Mouse (Mus musculus): ENCODE measurements at regions not wholly inside any gene's neighbourhood (a gene's known extent, or its start where the extent isn't known, plus 50 kb on each side); places are given as distances from the start of the nearest gene placed in this dataset.

DNA sequence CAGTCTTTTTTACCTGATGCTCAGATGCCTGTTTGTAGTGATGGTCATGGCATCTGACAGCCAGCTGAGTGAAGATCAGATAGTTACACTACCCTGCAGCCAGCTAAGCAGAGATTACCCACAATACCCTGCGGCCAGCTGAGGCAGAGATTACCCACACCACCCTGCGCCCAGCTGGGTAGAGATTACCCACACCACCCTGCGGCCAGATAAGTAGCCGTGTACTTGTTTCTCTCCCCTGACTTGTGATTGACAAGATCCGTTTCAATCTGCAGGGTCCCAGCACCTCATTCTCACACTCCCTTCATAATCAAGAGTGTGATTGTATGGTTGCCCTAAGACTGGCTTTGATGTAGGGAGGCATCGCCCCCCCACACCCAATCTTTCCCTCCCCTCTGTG, 195.9 kb upstream of the Kif2a start:
- DNase-seq (ENCODE audit: low spot score in 2 of 2) = no peak

DNA sequence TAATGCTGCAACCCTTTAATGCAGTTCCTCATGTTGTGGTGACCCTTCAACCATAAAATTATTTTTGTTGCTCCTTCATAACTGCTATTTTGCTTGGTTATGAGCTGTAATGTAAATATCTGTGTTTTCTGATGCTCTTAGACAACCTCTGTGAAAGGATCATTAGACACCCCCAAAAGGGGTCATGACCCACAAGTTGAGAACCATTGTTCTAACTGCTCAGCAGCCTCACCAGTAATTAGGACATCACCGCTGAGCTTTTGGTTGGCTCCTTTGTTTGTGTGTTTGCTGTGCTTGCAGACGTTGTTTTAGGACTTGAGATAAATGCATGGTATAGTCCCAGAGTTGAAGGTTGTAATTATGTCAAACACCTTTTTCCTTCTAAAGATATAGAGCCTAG, 191.4 kb upstream of the Kif2a start:
- no peak for DNase-seq (ENCODE audit: low spot score in 2 of 2)

DNA sequence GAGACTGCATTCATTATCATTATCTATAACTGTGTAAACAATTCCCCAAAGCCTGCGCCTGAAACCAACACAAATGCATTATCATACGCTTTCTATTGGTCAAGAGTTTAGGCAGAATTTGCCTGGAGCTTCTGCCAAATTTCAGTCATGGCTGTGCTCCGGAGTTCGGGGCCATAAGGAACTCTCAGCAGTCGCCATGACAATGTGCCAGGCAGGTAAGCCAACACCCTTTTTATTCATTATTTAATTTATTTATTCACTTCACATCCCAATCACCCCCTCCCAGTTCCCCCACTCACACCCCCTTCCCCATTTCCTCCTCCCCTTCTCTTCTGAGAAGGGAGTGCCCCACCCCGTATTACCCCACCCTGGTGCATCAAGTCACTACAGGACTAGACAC, 188.8 kb upstream of the Kif2a start:
- no peak for DNase-seq (ENCODE audit: low spot score in 2 of 2)

DNA sequence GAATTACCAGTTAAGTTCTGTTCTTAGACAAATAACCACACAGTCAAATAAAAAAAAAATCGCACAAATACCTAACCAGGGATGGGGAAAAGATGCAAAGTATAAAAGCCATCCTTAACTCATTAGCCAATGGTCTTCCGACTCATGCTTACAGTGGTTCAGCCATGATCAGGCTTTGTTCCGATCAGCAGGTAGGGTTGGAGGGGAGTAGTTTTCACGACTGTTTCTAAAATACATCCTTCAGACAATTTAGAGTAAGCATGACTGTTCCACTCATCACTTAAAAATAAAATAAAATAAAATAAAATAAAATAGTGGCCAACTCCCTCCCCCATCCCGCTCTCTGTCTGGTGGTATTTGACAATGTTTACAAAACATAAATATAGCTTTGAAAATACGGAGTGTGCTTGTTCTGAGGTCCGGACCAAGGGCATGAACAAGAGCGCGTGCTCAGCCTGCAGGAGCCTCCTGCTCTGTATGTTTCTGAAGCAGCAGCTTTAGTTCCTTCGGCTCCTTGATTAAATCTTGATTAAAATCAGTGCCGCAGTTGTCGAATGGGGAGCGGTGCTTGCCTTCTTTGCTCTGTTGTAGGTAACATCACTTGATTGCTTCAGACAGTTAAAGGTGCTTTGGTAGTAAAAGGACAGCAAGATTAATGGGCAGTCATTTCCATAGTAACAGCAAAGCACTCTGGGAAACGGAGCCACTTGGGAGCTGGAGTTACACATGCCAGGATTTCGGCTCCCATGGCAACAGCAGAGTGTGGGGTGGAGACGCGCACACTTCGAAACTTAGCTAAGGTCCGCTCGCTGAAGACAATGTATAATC, 185.6 kb upstream of the Kif2a start:
- DNase-seq (ENCODE audit: low spot score in 2 of 2) = peak; percentile 56 to 68

DNA sequence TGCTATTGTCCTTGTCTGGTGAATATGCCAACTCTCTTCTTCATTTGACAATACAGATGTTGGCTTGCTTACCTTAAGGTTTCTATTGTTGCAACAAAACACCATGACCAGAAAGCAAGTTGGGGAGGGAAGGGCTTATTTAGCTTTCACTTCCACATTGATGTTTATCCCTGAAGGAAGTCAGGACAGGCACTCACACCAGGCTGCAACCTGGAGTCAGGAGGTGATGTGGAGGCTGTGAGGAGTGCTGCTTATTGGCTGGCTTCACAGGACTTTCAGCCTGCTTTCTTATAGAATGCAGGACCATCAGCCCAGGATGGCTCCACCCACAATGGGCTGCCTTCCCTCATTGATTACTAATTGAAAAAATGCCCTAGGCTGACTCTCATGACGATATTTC, 177.9 kb upstream of the Kif2a start:
- DNase-seq (ENCODE audit: low spot score in 2 of 2) = no peak

- no peak for DNase-seq (ENCODE audit: low spot score in 2 of 2)
Measured at GRCm38 (mm10) chr13:107193426-107193825, 171.5 kb upstream of the Kif2a start.

DNA sequence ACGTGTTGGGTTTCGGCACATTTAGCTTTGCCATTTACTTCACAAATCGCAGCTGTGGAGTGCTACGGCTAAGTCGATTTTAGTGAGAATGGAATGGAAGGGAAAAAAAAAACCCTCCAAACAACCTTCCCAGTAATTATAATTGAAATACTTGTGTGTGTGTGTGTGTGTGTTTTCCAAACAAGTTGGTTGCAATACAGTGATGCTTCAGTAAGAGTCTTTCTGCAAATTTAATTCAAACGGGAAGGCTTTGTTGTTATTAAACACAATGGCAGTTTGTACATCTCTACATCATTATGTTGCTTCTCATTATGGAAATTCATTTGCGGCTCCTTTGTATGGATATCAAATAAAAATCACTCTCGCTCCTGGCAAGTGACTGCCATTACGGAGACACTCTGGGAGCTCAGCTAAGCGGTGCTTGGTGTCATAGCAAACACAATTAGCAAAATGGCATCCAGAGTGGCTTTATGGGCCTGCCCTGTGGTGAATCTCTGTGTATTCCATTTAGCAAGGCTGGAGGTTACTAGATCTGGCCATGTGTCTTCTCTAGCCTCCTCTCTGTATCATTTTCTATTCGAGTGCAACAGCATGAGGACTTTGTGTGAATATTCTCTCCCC, 165.4 kb upstream of the Kif2a start:
- no peak for DNase-seq (ENCODE audit: low spot score in 2 of 2)

GRCm38 (mm10) chr13:107182544-107182943, 160.6 kb upstream of the Kif2a start:
- DNase-seq (ENCODE audit: low spot score in 2 of 2) = peak; percentile 69 to 79

GRCm38 (mm10) chr13:107179551-107179950, 157.6 kb upstream of the Kif2a start:
- DNase-seq (ENCODE audit: low spot score in 2 of 2) = no peak

- DNase-seq (ENCODE audit: low spot score in 2 of 2) = no peak
Measured at GRCm38 (mm10) chr13:107177595-107177994, 155.7 kb upstream of the Kif2a start.

DNA sequence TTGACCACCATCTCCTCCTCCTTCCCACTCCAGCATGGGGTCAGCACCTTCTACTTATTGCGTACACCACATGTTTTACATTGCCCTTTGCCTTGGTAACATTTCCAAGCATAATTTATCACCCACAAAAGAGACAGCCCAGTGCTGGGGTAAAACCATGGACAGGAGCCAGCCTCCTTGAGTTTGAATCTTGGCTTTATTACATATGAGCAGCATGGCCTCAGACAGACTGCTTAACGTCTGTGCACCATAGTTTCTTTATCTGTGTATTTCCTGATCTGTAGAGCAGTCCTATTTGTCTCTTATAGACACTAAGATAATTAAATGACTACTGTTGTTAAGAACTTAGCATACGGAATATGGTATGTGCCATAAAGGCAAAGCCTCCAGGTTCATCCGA, 154.0 kb upstream of the Kif2a start:
- no peak for DNase-seq (ENCODE audit: low spot score in 2 of 2)

DNA sequence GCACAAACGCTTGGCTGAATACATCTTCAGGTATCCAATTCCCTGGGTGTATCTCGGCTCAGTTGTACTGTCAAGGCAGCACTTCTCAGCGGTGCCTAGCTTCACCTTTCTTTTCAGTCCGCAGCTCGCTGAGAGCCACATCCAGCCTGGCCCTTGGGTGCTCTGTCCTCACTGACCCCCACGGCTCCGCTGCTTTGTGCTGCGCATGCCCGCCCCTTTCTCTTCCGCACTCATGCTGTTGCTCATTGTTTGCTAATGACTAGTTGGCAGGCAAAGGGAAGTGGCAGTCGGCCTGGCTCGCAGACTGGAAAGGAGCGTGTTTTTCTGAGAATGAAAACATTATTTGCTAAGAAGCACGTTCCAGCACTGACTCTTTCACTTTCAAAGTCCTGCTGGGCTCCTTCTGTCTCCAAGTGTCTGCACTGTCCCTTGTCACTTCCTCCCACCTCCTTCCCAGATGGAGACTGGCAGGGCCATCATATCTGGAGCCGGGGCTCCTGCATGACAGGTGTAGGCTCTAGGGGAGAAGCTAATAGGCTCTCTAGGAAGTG, 146.7 kb upstream of the Kif2a start:
- DNase-seq (ENCODE audit: low spot score in 2 of 2) = peak; percentile 60 to 70

DNA sequence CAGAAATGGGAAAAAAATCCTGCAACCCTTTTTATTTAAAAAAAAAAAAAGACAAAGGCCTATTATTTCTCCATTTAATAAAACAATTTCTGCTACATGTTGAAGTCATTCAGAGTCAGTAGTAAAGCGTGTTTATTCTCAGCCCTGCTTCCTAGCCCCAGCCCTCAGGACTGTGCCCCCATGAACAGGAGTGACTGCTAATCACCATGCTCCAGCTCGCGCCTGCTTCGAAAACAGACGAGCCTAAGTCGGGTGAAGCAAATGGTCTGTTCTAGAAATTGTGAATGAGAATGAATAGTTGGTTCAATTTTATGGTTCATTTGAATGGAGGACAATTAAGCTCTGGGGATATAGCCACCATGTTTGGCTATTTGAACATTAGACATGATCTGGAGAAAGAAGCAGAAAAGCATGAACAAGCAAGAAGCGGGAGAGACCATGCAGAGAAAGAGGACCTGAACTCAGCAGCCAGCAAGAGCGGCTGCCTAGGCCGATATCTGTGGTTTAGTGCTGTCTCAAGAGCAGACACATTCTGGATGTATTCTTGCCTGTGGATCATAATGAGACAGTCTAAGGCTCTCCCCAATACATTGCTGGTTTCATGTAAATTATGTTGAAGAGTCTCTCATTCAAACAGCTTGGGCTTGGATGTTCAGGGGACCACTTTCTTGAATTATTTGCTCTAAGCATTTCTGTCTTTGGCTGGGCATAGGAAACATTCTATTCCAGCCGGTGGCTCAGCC, 146.1 kb upstream of the Kif2a start:
- no peak for DNase-seq (ENCODE audit: low spot score in 2 of 2)

- no peak for DNase-seq (ENCODE audit: low spot score in 2 of 2)
Measured at GRCm38 (mm10) chr13:107151548-107151947, 129.6 kb upstream of the Kif2a start.

DNA sequence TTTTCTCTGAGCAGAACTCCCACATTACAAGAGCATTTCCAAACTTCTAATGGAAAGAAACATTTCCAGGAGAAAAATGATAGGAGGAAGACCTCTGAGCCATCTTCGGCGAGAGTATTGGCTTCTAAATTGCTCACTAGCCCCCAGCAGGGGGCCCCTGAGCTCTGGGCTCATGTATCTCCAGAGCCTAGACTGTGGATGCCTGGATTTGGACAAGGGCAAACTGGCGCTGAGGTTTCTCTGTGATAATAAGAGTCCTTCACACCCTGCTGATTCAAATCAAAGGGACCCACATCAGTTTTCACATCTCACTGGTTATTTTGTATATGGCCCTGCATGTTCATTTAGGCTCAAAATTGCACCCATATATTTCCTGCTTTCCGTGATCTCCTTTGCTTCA, 119.3 kb upstream of the Kif2a start:
- DNase-seq (ENCODE audit: low spot score in 2 of 2) = no peak

GRCm38 (mm10) chr13:107134125-107134524, 112.2 kb upstream of the Kif2a start:
- no peak for DNase-seq (ENCODE audit: low spot score in 2 of 2)

DNA sequence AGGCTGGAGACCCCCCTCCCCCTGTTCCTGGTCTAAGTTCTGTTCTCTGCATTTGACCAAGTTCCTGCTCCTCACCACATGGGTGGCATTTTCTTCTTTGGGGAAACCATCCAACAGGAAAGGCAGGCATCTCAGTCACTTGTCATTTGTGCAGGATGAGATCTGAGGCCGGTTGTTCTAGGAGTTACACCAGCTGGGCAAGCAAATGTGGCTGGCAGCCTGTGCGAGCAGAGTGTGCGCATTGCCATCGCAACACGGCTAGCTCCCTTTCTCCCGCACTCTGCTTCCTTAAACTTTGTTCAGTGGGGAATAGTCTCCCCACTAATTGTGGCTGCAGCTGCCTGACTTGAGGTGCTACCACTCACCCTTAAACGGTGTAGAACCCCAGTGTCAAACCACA, 104.7 kb upstream of the Kif2a start:
- peak; percentile 50 to 64 for DNase-seq (ENCODE audit: low spot score in 2 of 2)

DNA sequence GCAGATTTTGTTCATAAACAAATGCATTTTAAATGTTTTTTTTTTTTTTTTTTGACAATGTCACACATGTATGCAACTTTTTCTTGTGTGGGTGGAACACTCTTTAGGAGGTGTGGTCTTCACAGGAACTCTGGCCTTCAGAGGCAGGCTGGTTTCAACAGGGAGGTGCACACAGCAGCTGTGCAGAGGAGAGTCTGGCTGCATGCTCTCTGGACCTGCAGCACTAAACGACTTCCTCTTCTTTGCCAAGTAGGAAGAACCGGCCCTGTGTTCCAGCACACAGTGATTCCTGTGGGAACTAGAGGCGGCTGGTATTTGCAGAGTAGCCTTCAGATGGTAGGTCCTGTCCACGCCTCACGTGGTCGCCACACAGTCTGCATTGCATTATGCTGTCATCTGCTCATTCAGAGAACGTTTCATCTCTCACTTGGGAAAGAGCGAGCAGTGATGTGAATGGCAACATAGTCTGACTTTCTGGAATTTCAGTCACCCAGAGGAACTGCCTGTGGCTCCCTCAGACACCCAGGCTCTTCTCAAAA, 102.3 kb upstream of the Kif2a start:
- DNase-seq (ENCODE audit: low spot score in 2 of 2) = no peak

DNA sequence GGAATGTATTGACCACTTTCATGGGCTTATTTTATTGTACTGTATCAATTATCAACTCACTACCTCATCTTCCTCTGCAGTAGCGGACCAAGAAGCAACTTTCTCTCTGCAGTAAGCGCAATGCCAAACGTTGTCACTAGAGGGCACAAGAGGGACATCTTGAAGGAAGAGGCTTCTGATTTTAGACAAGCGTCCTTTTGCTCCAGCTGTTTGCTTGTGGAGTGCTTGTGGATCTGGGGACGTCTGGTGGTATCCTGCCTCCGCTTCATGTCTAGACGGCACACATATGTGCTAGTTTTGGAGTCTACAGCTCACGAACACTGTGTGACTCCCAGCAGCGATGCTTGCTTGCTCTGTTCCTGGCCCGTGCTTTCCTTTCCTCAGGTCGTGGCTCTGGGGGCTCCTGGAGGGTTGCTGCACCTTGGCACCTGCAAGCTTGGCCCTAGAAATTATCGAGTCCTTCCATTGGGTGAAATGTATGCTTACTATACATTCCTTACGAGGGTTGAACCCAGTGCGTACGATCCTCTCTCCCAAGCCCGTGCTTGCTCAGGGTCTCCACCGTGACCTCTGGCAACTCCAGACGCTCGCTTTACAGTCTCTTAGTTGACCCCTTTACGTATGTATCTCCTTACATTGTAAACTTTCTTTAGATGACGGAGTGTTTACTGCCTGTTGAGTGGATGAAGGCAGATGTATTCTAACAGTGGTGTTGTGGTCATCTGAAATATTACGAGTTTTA, 92.2 kb upstream of the Kif2a start:
- peak; percentile 95 to 96 for DNase-seq (ENCODE audit: low spot score in 2 of 2)

DNA sequence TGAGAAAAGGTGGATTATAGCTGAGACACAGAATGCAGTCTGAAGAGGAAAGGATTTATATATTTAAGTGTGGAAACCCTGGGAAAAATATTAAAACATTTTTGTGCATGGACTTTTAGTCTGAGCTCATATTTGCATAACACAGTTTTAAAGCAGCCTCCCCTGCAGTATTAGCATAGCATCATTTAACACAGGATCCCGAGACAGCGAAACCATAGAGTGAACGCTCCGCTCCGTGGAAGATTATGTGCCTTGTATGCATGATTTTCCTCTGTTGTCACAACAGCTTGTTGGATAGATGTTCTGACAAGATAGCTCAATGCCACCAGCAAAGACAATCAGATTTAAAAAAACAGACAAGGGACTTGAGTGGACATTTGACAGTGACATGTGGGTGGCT, 86.1 kb upstream of the Kif2a start:
- no peak for DNase-seq (ENCODE audit: low spot score in 2 of 2)

DNA sequence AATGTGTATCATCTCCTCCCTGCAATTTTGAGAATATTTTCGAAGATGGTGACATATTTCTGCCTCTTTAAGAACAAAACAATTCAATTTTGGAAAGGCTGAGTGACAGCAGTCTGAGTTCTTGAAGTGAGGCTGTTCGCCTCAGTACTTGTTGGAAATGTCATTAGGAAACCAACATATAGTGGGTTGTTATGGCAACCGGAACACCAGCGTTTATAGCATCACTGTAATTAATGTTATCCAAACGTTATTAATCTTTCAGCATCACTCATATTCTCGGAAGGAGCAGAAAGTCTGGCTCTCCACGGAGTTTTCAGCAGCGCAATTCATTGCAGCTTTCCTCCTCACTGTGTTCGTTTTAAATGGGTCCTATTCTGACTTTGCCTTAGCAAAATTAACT, 85.6 kb upstream of the Kif2a start:
- DNase-seq (ENCODE audit: low spot score in 2 of 2) = no peak

All from layer of hippocampus, postnatal 10 days (tissue).